Mouse (Mus musculus) spleen, postnatal 10 days (tissue): Measurements from ENCODE around the gene Ldah.
"Not testable (repeated sequence)": the region's sequence is repeated elsewhere in the genome, so short reads cannot be mapped to it uniquely, and the experiment has no call there.

ENCODE experiments used
- DNase-seq, 2 experiments: peaks; one replicate each; pipeline ENCODE4 v3.0.0; 2021 to 2022; ENCODE audit warnings: low spot score in 2 of 2

Ldah gene

DNA sequence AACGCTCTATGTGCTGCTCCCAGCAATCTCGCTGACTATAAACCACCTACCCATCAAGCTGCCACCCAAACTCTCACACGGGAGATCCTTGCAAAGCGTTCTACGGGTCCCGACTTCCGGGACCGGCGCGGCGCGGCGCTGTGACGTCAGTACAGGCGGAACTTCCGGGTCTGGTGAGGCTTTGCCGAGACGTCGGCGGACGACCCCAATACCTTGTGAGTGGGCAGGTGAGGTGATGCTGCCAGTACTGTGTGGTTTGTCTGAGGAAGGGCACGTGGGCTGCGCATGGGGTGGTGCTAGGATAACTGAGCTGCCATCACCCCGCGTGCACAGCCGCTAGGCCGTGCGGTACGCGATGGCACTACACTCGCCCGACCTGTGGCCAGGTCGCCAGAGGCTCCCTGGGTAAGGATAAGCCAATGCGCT lies at the start of gene Ldah:
Ldah (plus strand) TSS at position 130 of the 426 bp plus-strand sequence.
- DNase-seq, result peak; percentile 82 to 91

- no peak for DNase-seq
Observed at GRCm38 (mm10) chr12:8167743-8168142, 40.2 kb upstream of the Ldah start.

DNA sequence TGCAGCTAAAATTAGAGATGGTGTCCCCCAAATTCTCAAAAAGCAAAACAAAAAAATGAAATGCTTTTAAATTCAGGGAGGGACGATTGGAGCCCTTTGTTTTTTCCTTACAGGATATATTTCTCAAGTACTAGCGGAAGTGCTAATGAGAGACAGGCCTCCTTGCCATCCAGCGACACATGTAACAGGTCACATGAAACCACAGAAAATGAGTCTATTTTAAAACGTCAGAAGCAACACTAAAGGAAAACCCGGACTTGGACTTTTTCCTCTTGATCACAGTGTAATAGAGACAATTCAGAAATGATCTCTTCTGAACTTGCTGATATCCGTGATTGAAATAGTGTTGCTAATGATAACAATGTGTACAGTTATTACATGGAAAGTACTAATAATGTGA lies 27.0 kb upstream of the Ldah start:
- no peak for DNase-seq

DNA sequence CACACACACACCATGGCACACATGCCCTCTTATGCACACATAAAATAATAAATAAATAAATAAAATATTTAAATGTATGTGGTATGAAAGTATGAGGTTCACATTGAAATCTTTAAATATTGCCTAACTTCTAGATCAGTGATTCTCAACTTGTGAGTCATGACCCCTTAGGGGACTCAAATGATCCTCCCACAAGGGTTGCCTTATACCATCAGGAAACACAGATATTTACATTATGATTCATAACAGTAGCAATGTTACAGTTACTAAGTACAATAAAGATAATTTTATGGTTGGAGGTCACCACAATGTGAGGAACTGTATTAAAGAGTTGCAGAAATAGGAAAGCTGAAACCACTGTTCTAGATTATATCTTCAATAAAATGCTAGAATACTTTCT lies 26.2 kb upstream of the Ldah start:
- no peak for DNase-seq

- DNase-seq, result no peak
Observed at GRCm38 (mm10) chr12:8184518-8184917, 23.4 kb upstream of the Ldah start.

DNA sequence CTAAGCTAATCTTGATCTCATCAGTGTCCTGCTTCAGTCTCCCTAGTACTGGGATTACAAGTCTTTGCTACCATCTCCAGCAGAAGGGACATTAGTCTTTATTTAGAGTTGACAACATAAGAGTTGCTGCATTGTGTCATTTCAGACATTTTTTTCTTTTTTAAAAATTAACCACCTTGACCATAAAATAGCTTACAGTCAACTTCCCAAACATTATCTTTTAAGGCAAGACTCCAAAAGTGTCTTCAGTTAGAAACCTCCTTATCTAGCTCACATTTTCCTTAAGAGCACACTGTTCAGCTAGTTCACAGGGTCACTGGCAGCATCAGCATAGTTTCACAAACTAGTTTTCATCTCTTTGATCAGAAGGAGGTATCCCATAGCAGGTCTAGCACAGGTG lies 19.7 kb upstream of the Ldah start:
- no peak for DNase-seq

- not testable (repeated sequence) for DNase-seq
Observed at GRCm38 (mm10) chr12:8188796-8189535, 18.9 kb upstream of the Ldah start.

GRCm38 (mm10) chr12:8189722-8190121 lies 18.2 kb upstream of the Ldah start:
- DNase-seq, result no peak

DNA sequence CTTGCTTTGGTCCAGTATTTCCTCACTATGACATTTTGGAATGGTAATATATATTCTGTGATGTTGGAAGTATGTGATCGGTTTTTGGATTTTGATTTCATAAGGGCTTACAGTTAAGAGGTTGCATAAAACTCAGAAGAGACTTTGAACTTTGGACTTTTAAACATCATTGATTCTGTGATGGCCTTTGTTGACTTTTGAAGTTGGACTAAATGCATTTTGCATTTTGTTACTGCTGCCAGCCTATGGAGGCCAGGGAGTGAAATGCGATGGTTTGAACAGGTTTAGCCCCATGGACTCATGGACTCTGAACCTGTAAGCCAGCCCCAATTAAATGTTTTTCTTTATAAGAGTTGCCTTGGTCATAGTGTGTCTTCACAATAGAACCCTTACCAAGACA lies 2.2 kb upstream of the Ldah start:
- no peak for DNase-seq

GRCm38 (mm10) chr12:8207578-8207977 lies 329 bp upstream of the Ldah start:
- DNase-seq, result no peak

GRCm38 (mm10) chr12:8216392-8217280 lies 8.7 kb downstream of the Ldah start:
- DNase-seq, result no peak

- no peak for DNase-seq
Observed at GRCm38 (mm10) chr12:8223036-8223435, 15.1 kb downstream of the Ldah start.

DNA sequence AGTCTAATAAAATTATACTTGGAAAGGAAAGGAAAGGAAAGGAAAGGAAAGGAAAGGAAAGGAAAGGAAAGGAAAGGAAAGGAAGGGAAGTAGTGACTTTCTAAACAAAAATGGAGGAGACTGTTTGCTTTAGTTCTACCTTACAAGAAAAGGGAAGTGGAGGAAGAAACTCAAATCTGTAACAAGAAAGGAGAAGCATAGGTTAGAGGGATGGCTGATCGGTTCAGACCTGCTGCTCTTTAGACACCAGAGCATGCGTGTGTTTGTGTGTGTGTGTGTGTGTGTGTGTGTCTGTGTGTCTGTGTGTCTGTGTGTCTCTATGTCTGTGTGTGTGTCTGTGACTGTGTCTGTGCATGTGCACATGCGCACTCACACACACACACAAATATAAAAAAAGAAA lies 23.2 kb downstream of the Ldah start:
- DNase-seq, result peak in 1 of 2 experiments; percentile 18

DNA sequence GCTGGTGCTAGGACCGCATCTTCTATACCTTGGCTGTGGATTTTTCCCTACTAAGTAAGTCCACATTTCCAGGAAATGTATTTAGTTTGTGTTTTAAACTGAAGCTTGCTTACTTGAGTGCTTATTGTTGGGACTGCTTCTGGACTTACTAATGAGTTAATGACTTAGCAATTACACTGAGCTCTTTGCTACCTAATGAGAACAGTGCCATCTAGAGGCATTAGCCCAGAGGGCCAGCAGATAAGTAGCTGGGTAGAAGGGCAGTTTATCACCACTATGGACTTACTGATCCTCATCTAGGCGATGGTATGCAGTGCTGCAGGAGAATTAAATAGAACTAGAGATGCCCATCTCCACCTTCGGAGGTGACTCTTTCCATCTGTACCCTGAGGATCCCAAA lies 24.8 kb downstream of the Ldah start:
- DNase-seq, result no peak

GRCm38 (mm10) chr12:8242181-8242580 lies 34.3 kb downstream of the Ldah start:
- no peak for DNase-seq

GRCm38 (mm10) chr12:8244746-8245145 lies 36.8 kb downstream of the Ldah start:
- no peak for DNase-seq

- no peak for DNase-seq
Observed at GRCm38 (mm10) chr12:8260297-8260696, 52.4 kb downstream of the Ldah start.

GRCm38 (mm10) chr12:8266311-8266710 lies 58.4 kb downstream of the Ldah start:
- no peak for DNase-seq

GRCm38 (mm10) chr12:8269627-8270026 lies 61.7 kb downstream of the Ldah start:
- no peak for DNase-seq

- no peak for DNase-seq
Observed at GRCm38 (mm10) chr12:8271405-8271804, 63.5 kb downstream of the Ldah start.

GRCm38 (mm10) chr12:8273471-8274171 lies 65.7 kb downstream of the Ldah start:
- DNase-seq, result no peak

- no peak for DNase-seq
Observed at GRCm38 (mm10) chr12:8275424-8275823, 67.5 kb downstream of the Ldah start.
